Mouse (Mus musculus): ENCODE results near the gene Fam19a4.

The Fam19a4 gene

GRCm38 (mm10) chr6:97060074-97060681 lies at the start of gene Fam19a4:
Fam19a4 (minus strand) TSS chr6:97060413.
- DNase-seq (ENCODE audit: low spot score in 2 of 2): no peak

- DNase-seq (ENCODE audit: low spot score in 2 of 2): peak in 1 of 2 experiments; percentile 20
Observed at GRCm38 (mm10) chr6:97106777-97107176, 46.6 kb upstream of the Fam19a4 start.

GRCm38 (mm10) chr6:97106106-97106505 lies 45.9 kb upstream of the Fam19a4 start:
- DNase-seq (ENCODE audit: low spot score in 2 of 2): no peak

- no peak for DNase-seq (ENCODE audit: low spot score in 2 of 2)
Observed at GRCm38 (mm10) chr6:97104264-97104852, 44.1 kb upstream of the Fam19a4 start.

- DNase-seq (ENCODE audit: low spot score in 2 of 2): no peak
Observed at GRCm38 (mm10) chr6:97101958-97102702, 41.9 kb upstream of the Fam19a4 start.

GRCm38 (mm10) chr6:97101190-97101957 lies 41.2 kb upstream of the Fam19a4 start:
- no peak for DNase-seq (ENCODE audit: low spot score in 2 of 2)

- no peak for DNase-seq (ENCODE audit: low spot score in 2 of 2)
Observed at GRCm38 (mm10) chr6:97082336-97082735, 22.1 kb upstream of the Fam19a4 start.

- DNase-seq (ENCODE audit: low spot score in 2 of 2): no peak
Observed at GRCm38 (mm10) chr6:97080016-97080415, 19.8 kb upstream of the Fam19a4 start.

GRCm38 (mm10) chr6:97059599-97059998 lies 614 bp downstream of the Fam19a4 start:
- DNase-seq (ENCODE audit: low spot score in 2 of 2): no peak

GRCm38 (mm10) chr6:97052196-97052770 lies 7.9 kb downstream of the Fam19a4 start:
- no peak for DNase-seq (ENCODE audit: low spot score in 2 of 2)

- DNase-seq (ENCODE audit: low spot score in 2 of 2): no peak
Observed at GRCm38 (mm10) chr6:97048403-97048802, 11.8 kb downstream of the Fam19a4 start.

GRCm38 (mm10) chr6:97046541-97046940 lies 13.7 kb downstream of the Fam19a4 start:
- DNase-seq (ENCODE audit: low spot score in 2 of 2): no peak

- DNase-seq (ENCODE audit: low spot score in 2 of 2): no peak
Observed at GRCm38 (mm10) chr6:97027110-97027677, 33.0 kb downstream of the Fam19a4 start.

- DNase-seq (ENCODE audit: low spot score in 2 of 2): no peak
Observed at GRCm38 (mm10) chr6:97019323-97019722, 40.9 kb downstream of the Fam19a4 start.

- DNase-seq (ENCODE audit: low spot score in 2 of 2): no peak
Observed at GRCm38 (mm10) chr6:97016711-97017110, 43.5 kb downstream of the Fam19a4 start.

GRCm38 (mm10) chr6:97016018-97016417 lies 44.2 kb downstream of the Fam19a4 start:
- no peak for DNase-seq (ENCODE audit: low spot score in 2 of 2)

GRCm38 (mm10) chr6:97006513-97007094 lies 53.6 kb downstream of the Fam19a4 start:
- DNase-seq (ENCODE audit: low spot score in 2 of 2): peak in 1 of 2 experiments; percentile 43

- DNase-seq (ENCODE audit: low spot score in 2 of 2): peak; percentile 16 to 17
Observed at GRCm38 (mm10) chr6:97005038-97005437, 55.2 kb downstream of the Fam19a4 start.

- DNase-seq (ENCODE audit: low spot score in 2 of 2): no peak
Observed at GRCm38 (mm10) chr6:96995556-96996159, 64.6 kb downstream of the Fam19a4 start.

GRCm38 (mm10) chr6:96991741-96992140 lies 68.5 kb downstream of the Fam19a4 start:
- DNase-seq (ENCODE audit: low spot score in 2 of 2): no peak

- DNase-seq (ENCODE audit: low spot score in 2 of 2): no peak
Observed at GRCm38 (mm10) chr6:96977537-96977936, 82.7 kb downstream of the Fam19a4 start.

Data from frontal cortex, postnatal 25 days (tissue).